Comparison of ENCODE assay signal across 8 mouse cellular contexts in genomic region chr6:119499271-119499670, GRCm38 (mm10). TPM values are rescaled to one million over a fixed set of nuclear protein-coding genes. Genes with fewer than 3 reads are reported as not detected.
A peak's percentile ranks its signal among the peaks of the same experiment; 100 is the strongest.
DNase-seq lines count a peak whose midpoint lies in the region; ATAC-seq and TF ChIP-seq lines count a peak whose summit lies in the region.

No protein-coding gene starts in this region.

- no peak overlapping the region for H3K9ac ChIP-seq in forebrain, embryonic 12.5 days
- no peak overlapping the region for H3K9ac ChIP-seq in forebrain, embryonic 15.5 days (replicated peaks)
- no peak overlapping the region for H3K9ac ChIP-seq in neural tube, embryonic 15.5 days (replicated peaks)

- no peaks in the 10 kb centered on the region for H3K9me3 ChIP-seq in forebrain, embryonic 12.5 days
- H3K9me3 ChIP-seq in forebrain, embryonic 15.5 days: no peaks in the 10 kb centered on the region
- H3K9me3 ChIP-seq in neural tube, embryonic 15.5 days (replicated peaks): no peaks in the 10 kb centered on the region

- TF ChIP-seq CTCF in kidney, adult 2 months (conservative IDR thresholded peaks at IDR 0.05; ENCODE audit: insufficient read depth, insufficient read length, low read depth, low read length): no peak

- no peaks in the 10 kb centered on the region for H3K27me3 ChIP-seq in forebrain, embryonic 12.5 days
- H3K27me3 ChIP-seq in forebrain, embryonic 15.5 days: no peaks in the 10 kb centered on the region
- H3K27me3 ChIP-seq in kidney, adult 2 months (replicated peaks; ENCODE audit: control insufficient read depth, insufficient read depth, low read length): no peaks in the 10 kb centered on the region
- H3K27me3 ChIP-seq in neural tube, embryonic 15.5 days (replicated peaks): no peaks in the 10 kb centered on the region

- no peak for TF ChIP-seq POLR2A in kidney, adult 2 months (IDR thresholded peaks at IDR 0.05; ENCODE audit: low read depth, low read length)

- H3K4me2 ChIP-seq in forebrain, embryonic 12.5 days: no peak overlapping the region
- H3K4me2 ChIP-seq in forebrain, embryonic 15.5 days (replicated peaks): no peak overlapping the region
- no peak overlapping the region for H3K4me2 ChIP-seq in neural tube, embryonic 15.5 days

- H3K27ac ChIP-seq in forebrain, embryonic 12.5 days: no peak overlapping the region
- H3K27ac ChIP-seq in forebrain, embryonic 15.5 days (replicated peaks): no peak overlapping the region
- no peak overlapping the region for H3K27ac ChIP-seq in kidney, adult 2 months (ENCODE audit: insufficient read depth, low read depth, low read length)
- H3K27ac ChIP-seq in neural tube, embryonic 15.5 days (replicated peaks): no peak overlapping the region

- 21% methylated on average over 5 of the region's 5 CpGs for WGBS in forebrain, embryonic 12.5 days
- WGBS in forebrain, embryonic 15.5 days: 20% methylated on average over 5 of the region's 5 CpGs
- WGBS in kidney, adult 2 months: 19% methylated on average over 5 of the region's 5 CpGs
- WGBS in neural tube, embryonic 15.5 days: 19% methylated on average over 5 of the region's 5 CpGs

- H3K4me1 ChIP-seq in forebrain, embryonic 12.5 days: peaks cover 19% of the 10 kb centered on the region
- 0 out of 2 replicates have a peak, but pooled peaks cover 3% of the 10 kb centered on the region for H3K4me1 ChIP-seq in forebrain, embryonic 15.5 days
- H3K4me1 ChIP-seq in kidney, adult 2 months (ENCODE audit: control insufficient read depth, insufficient read depth, low read length): no peaks in the 10 kb centered on the region
- H3K4me1 ChIP-seq in neural tube, embryonic 15.5 days: peaks cover 4% of the 10 kb centered on the region; the same call in 1 of the 2 replicates

- H3K4me3 ChIP-seq in forebrain, embryonic 12.5 days (replicated peaks): no peak overlapping the region
- no peak overlapping the region for H3K4me3 ChIP-seq in forebrain, embryonic 15.5 days
- H3K4me3 ChIP-seq in kidney, adult 2 months (ENCODE audit: insufficient read depth, low read depth, low read length): no peak overlapping the region
- no peak overlapping the region for H3K4me3 ChIP-seq in neural tube, embryonic 15.5 days (replicated peaks)

- DNase-seq in urinary bladder, postnatal 14 days (ENCODE audit: low spot score): peak; percentile 45
- no peak for DNase-seq in urinary bladder, postnatal 4 days (ENCODE audit: low spot score in 2 of 2)
- peak; percentile 81 for DNase-seq in kidney, adult 2 months
- DNase-seq in cerebellum, adult 9-10 months: no peak

- peak; percentile 41; the same call in 1 of the 2 replicates for ATAC-seq in forebrain, embryonic 12.5 days (ENCODE audit: low FRiP score)
- ATAC-seq in forebrain, embryonic 15.5 days (replicated peaks): no peak
- peak; percentile 65; the same call in 1 of the 2 replicates for ATAC-seq in megakaryocyte-erythroid progenitor cell, adult 5-6 weeks (replicated peaks; ENCODE audit: low FRiP score, low TSS enrichment, poor library complexity, severe bottlenecking)
- ATAC-seq in neural tube, embryonic 15.5 days (ENCODE audit: low FRiP score): no peak

- no peaks in the 10 kb centered on the region for H3K36me3 ChIP-seq in forebrain, embryonic 12.5 days (replicated peaks)
- no peaks in the 10 kb centered on the region for H3K36me3 ChIP-seq in forebrain, embryonic 15.5 days
- H3K36me3 ChIP-seq in kidney, adult 2 months (ENCODE audit: control insufficient read depth, insufficient read depth, low read length): no peaks in the 10 kb centered on the region
- H3K36me3 ChIP-seq in neural tube, embryonic 15.5 days: no peaks in the 10 kb centered on the region

RNA-seq across cellular contexts. Expression of gene Fbxl14, which starts 19.8 kb away (rescaled TPM):
- polyA plus RNA-seq in forebrain, embryonic 12.5 days (2016; fragmentation: Nextera tagmentation; extraction: Ambion mirVana): 5.1 and 5.2 TPM in 2 replicates
- 3.7 and 4.0 TPM in 2 replicates for polyA plus RNA-seq in forebrain, embryonic 15.5 days (2015; fragmentation: Nextera tagmentation; extraction: Ambion mirVana)
- polyA plus RNA-seq in kidney, adult 2 months (2012; rRNA removed): 38.6 and 47.8 TPM in 2 replicates
- 31.8 and 40.4 TPM in 2 replicates for total RNA-seq in megakaryocyte-erythroid progenitor cell, adult 5-6 weeks (2014; fragmentation: Nextera tagmentation)
- total RNA-seq in megakaryocyte-erythroid progenitor cell, adult 5-6 weeks (2017): 39.9 and 41.0 TPM in 2 replicates
- 2.1 and 4.1 TPM in 2 replicates for polyA plus RNA-seq in neural tube, embryonic 15.5 days (2015; fragmentation: Nextera tagmentation; extraction: Ambion mirVana)

RNA-seq across cellular contexts. Expression of gene Wnt5b, which starts 44.9 kb away (rescaled TPM):
- polyA plus RNA-seq in forebrain, embryonic 12.5 days (2016; fragmentation: Nextera tagmentation; extraction: Ambion mirVana): 8.6 and 10.9 TPM in 2 replicates
- 2.8 and 3.1 TPM in 2 replicates for polyA plus RNA-seq in forebrain, embryonic 15.5 days (2015; fragmentation: Nextera tagmentation; extraction: Ambion mirVana)
- 6.2 and 6.6 TPM in 2 replicates for polyA plus RNA-seq in kidney, adult 2 months (2012; rRNA removed)
- total RNA-seq in megakaryocyte-erythroid progenitor cell, adult 5-6 weeks (2014; fragmentation: Nextera tagmentation): not detected in 2 replicates
- total RNA-seq in megakaryocyte-erythroid progenitor cell, adult 5-6 weeks (2017): not detected in 2 replicates
- polyA plus RNA-seq in neural tube, embryonic 15.5 days (2015; fragmentation: Nextera tagmentation; extraction: Ambion mirVana): 3.6 and 5.2 TPM in 2 replicates

Comparison
In these comparisons a context has a peak if more than half of its experiments do, and no peak if none do; other contexts are left out.
1. ATAC-seq: peak in forebrain, embryonic 12.5 days (single experiment) and megakaryocyte-erythroid progenitor cell, adult 5-6 weeks (single experiment); none in forebrain, embryonic 15.5 days (single experiment) and neural tube, embryonic 15.5 days (single experiment).
2. DNase-seq: peak in urinary bladder, postnatal 14 days (single experiment) and kidney, adult 2 months (single experiment); none in urinary bladder, postnatal 4 days (0 of 2) and cerebellum, adult 9-10 months (single experiment).